Mouse (Mus musculus): ENCODE results near the gene Ints12.

Gene Ints12

DNA sequence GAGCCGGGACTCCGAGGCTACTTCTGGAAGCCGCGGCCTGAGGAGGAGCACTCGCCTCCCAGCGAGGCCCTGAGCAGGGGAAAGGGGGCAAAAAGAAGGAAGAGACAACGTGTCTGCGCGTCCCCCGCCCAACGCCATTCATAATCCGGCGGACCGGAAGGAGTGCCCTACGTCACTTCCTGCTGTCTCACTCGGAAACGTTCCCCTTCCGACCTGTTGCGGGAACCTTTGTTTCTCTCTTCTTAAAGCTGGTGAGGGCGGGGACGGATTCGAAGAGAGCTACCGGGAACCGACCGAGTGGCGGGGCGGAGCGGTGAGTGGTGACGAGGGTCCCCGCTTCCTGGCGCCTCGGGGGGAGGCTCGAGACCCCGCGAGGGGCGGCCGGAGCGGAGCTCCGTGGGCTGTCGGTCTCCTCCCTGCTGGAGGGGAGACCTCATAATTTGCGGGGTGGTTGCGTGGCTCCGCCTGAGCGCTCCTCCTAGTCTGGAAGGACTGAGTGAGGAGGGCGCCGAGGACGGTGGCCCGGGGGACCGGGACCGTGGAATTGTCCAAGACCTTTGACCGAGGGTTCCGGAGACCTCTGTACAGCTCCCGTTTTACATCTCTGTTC is at the start of gene Ints12, which contains the start of gene Gstcd:
Gene Ints12, plus strand, starts transcription at position 177 of the 610 bp plus-strand sequence.
Gene Gstcd, minus strand, starts transcription at position 370 of the 610 bp plus-strand sequence.
- peak; percentile 93 for DNase-seq

- no peak for DNase-seq
Observed at GRCm38 (mm10) chr3:133052068-133052467, 39.6 kb upstream of the Ints12 start.

DNA sequence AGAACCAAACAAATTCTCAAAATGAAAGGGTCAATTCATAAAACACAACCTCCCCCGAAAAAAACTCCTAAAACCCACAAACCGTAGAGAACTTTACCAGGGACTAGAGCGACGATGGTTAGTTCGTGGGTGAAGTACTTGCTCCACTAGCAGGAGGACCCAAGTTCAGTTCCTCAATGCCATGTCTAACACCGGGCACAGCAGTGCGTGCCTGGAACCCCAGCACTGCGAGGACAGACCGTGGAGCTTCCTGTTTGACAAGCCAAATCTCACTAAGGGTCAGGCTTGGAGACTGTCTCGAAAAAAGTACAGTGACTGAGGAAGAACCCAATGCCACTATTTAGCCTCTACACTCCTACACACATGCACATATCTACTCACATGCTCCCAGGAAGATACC is 16.1 kb upstream of the Ints12 start:
- DNase-seq: no peak

- DNase-seq: no peak
Observed at GRCm38 (mm10) chr3:133082736-133083135, 8.9 kb upstream of the Ints12 start.

DNA sequence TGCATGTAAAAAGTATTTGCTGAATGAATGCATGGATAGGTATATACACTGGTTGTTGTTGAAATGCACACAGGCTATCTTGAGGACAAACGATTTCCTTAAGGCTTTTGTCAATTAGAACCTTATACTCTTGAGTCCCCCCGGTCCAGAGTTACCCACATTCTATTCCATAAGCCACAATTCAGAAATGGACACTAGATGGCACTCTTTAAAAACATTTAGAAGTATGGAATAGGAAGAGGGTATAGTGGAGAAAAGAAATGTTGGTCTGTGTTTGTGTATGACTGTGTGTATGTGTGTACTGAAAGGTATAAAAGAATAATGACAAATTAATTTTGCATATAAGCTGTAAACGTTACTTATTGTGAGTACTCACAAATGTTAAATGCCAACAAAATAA is 5.8 kb upstream of the Ints12 start:
- no peak for DNase-seq

- DNase-seq: no peak
Observed at GRCm38 (mm10) chr3:133090247-133091120, 1.2 kb upstream of the Ints12 start.

DNA sequence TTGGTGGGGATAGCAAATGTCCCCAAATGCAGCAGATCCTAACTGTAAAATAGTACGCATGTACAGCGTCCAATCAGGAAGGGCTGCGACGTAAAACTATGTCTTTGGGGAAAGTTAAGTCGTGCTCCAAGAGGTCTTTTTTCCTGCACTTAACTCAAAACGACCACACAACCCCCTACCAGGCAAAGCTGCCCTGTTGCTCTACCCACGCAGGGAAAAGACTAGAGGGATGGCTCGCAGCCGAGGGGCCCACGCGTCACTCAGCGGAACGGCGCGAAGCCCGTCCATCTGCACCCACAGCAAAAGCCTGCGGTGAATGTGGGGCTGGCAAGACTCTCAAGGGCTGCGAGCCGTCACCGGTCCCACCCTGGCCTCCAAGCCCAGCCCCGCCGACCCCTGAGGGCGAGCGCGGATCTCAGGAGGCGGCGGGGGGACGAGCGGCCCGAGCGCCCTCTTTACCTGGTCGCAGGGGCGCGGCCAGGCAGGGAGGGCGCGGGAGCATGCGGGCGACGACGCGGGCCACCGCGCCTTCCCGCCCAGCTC is 448 bp upstream of the Ints12 start:
- no peak for DNase-seq

DNA sequence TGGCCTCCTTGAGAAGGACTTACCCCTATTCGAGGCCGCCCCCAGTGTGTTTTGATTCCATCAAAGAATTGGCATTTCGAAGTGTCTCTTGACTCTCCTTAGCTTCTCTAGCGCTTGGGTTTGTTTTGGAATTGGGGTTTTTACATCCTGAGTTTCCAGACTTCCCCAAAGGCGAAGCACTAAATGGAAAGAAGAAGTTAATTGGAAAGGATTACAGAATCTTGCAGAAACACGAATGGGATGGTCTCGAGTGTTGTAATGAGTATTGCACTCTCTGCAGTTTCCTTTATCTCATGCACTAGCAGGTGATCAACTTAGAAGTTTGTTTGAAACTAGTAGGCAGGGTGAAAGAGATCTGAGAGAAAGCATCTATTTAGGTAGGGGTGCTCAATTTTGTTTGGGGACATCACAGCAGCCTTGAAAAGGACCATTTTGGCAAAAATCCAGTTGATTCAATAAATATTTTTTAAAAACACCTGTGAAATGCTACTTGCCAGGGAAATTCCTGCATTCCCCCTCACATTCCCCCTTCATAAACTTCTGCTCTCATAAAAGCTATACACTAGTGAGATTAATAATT is 724 bp downstream of the Ints12 start:
- DNase-seq: no peak

DNA sequence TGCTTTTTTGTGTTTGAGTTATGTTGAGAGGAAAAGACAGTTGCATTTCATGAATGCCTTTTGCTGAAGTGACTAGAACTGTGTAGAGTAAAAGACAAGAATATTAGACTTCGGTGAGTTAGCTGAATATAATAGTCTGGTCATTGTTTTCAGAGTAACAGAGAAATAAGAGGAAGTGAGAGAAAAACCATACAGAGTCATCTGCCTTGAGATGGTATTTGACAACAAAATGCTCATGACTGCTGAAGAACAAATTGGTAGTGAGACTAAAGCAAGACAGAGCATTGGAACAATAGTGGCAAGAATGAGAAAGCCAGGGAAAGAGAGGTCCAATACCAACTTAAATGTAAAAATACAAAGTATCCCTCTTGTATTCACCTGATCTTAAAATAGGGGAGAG is 1.3 kb downstream of the Ints12 start:
- no peak for DNase-seq

DNA sequence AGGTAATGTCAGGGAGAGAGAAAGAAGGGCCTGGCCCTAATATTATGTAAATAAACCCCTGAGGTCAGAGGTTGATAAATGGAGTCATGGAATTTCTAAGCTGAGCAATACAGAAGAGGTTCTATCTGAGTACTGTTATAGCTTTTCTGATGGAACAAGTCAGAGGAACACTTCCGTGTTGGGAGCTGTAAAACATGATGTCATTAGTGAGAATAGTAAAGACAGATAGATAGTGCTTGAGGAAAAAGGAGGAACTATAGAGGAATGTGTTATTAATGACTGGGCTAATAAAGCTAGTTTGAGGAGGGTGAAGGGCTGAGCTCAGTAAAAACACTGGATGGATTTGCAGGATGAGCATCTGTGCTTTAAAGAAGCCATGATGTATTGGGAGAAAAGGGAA is 2.7 kb downstream of the Ints12 start:
- DNase-seq: no peak

DNA sequence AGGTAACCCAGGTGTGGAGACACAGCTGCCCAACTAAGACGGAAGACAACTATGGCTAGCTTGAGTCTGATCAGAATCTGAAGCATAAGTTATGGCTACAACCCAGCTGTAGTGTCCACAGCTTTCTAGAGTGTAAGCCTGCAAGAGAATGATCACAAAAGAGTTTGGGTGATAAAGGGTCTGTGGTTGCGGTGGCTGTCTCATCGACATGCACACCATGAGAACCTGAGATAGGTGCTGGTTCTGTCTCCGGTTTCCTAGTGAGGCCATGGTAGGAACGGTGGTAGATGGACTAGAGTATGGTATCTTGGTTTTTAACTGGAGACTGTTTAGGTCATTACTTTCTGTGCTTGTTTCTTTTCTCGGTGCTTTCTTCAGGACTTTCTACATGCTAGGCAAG is 6.3 kb downstream of the Ints12 start:
- no peak for DNase-seq

GRCm38 (mm10) chr3:133098336-133098735 is 6.7 kb downstream of the Ints12 start:
- no peak for DNase-seq

DNA sequence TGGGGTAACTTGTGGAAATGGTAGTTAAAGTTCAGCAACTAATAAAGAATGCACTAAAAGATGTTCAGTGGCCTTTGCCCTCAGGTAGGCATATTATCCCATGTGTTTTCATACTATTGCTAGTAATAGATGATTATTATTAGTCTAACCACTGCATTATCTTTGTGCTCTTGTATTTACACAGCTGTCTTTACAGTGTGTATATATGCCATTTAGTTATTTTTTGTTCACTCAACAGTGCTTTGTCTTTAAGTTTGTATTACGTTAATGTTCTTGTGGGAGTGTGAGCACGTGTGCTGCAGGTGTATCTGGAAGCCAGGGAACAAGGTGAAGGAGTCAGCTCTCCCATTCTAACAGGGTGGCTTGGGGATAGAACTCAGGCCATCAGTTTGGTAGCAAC is 7.3 kb downstream of the Ints12 start:
- no peak for DNase-seq

DNA sequence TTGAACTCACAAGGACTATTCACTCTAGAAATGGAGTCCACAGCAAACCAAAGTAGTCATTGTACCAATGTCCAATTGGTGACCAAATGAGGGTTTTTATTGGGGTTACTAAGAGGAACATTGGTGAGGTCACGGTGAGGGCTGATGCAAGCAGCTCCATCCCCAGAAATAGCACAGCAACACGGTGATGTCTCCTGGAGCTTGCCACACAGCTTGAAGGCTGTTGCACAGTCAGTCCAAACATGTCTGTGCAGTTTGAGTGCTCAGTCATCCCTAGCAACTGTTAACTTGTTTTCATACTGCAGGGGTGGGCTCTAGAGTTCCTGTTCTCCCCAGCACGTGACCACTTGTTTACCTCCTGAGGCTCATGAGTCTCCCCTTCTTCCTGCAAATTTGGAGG is 12.1 kb downstream of the Ints12 start:
- DNase-seq: no peak

DNA sequence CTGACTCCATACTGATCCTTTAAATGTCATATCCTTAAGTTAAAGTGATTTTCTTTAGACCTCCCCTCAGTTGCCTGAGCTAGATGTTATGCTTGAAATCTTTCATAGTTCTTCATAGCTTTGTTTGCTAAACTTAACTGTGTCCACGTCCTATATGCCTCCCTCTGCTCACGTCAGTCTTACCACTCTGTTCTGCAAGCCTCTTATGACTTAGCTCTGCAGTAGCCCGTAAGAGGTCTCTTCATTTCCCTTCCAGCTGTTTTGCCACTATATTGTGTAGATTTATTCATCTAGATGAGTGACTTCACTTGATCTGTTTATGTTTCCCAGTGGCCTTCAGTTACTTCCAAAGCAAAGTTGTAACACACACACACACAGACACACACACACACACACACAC is 12.8 kb downstream of the Ints12 start:
- no peak for DNase-seq

DNA sequence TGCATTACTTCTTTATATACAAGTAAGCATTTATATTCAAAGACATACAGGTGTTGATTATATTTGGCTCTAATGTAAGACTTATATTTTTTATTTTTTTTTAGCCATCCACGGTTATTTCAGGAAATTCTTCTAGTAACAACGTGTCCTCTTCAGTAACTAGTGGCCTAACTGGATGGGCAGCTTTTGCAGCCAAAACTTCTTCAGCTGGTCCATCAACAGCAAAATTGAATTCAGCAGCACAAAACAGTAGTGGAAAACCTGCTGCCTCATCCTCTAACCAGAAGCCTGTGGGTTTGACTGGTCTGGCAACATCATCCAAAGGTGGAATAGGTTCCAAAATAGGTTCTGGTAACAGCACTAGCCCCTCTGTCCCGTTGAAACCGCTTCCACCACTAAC is 17.1 kb downstream of the Ints12 start:
- no peak for DNase-seq

DNA sequence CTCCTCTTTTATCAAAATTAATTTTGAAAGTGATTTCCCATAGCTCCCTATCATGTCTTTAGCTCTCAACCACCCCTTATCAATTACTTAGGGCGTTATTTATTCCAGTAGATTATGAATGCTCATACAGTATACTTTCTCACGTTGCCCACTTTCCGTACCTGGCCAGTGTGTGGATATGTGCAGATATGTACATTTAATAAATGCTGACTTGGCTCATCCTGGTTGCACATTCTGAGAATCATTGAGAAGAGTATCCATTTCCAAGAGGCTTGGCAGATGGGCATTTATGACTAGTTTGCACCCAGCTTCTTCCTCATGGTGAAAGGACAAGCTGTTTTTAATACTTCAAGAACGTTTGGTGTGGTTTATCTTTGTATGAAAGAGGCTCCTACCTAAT is 18.2 kb downstream of the Ints12 start:
- DNase-seq: no peak

DNA sequence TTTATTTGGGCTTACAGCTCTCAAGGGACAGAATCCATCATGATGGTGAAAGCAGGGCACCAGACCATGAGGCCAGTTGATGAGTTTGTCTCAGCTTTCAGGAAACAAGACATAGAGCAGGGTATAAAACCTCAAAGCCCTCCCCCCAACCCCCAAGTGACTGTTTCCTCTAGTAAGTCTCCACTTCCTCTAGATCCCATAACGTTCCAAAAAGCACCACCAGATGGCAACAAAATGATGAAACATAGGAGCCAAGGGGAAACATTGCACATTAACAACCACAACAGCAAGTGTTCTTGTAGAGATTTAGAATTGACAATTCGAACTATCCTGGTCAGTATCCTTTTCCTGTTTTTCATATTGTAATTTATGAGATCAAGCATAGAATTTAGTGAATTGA is 20.1 kb downstream of the Ints12 start:
- no peak for DNase-seq

DNA sequence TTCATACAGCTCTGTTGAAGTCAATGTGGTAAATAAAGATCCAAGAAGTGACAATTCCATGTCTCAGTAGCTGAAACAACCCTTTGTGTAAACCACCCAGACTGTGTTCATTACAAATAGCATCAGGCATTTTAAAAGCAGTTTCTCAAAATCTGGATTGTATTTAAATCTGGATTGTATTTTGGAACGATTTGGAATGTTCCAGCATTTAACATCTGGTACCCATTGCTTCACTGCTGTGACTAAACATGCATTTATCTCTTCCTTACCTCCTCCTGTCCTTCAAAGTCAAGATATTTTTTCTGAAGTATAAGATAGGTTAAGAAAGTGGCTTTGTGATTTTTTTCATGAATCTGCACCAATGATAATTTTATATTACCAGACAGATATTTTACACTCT is 21.6 kb downstream of the Ints12 start:
- DNase-seq: no peak

DNA sequence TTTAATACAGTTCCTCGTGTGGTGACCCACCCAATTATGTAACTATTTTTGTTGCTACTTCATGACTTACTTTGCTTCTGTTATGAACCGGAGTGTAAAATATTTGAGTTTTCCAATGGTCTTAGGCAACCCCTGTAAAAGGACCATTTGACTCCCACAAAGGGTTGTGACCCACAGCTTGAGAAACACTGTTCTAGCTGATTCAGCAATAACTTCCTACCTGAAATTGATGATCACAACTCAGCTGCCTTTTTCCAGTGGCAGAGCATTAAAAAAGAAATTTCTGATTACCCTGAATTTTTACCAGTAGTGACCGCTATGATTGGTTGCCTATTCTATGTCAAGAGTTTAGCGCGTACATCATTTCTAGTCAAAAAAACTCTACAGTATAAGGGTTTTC is 39.7 kb downstream of the Ints12 start:
- DNase-seq: no peak

- DNase-seq: no peak
Observed at GRCm38 (mm10) chr3:133132611-133133010, 41.0 kb downstream of the Ints12 start.

GRCm38 (mm10) chr3:133141877-133142276 is 50.2 kb downstream of the Ints12 start:
- no peak for DNase-seq

DNA sequence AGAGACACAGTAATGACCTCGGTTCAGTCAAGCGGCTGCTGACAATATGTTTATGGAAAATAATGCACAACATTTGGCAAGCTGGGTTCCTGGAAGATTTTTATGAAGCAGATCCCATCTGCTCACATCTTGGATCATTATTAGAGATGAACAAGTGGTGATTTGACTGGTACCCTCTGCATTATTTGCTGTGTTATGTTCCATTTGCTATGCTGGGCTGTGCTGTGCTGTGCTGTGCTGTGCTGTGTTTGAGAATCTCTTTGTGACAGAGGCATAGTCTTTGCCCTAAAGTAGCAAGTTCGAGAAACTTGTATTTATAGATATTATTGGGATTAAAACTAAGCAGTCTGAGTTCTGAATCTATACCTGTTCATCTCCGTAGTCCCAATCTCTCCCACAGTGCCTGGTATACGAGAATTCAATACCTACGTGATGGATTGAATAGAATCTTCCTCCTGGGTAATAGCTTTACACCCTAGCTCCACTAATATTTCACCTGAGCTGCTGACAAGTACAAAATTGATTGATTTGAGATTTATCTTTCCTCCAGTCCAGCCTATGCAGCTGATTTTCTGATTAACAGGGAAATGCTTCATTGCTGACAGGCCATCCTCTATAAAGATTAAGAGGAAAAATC is 53.0 kb downstream of the Ints12 start:
- DNase-seq: no peak
